In the genomic region with DNA sequence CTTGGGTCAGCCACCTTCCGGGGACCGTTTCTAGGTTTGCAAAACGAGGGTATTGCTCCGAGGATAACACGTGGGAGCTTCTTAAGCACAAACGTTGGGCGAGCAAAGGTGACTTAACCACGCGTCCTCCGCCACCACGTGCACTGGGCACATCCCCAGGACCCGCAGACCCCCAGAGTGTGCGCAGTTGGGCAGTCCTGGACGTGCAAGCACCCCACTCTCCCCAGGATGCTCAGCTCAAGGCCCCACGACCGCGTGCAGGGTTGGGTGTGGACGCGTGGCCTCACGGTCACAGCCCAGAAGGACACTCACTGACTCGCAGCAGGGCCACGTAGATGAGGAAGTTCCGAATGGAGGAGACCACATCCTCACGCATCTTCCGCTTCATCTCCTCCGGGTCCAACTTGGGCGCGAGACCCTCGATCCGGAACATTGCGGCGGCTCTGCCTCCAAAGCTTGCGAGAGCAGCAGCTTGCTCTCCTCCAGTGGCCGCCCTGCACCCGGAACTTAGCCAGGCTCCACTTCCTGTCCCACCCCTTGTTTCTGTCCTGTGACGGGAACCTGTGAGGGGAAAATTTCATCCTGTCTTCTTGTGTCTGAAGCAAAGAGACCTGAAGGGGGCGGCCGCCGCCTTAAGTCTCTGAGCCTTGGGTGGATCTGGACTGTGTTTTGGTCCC, we compare ENCODE assay signal across 8 mouse cellular contexts. TPM values are rescaled to one million over a fixed set of nuclear protein-coding genes. Genes with fewer than 3 reads are reported as not detected.
DNase-seq lines count a peak whose midpoint lies in the region; ATAC-seq lines count a peak whose summit lies in the region.

A gene (minus strand): TSS at position 514 of the 677 bp plus-strand sequence.

- peaks cover 27% of the 10 kb centered on the region for H3K79me2 ChIP-seq in macrophage (ENCODE audit: inconsistent target)

- no peaks in the 10 kb centered on the region for H3K9me3 ChIP-seq in hindbrain, embryonic 16.5 days (ENCODE audit: control insufficient read depth, low read length)

- 0 out of 2 replicates have a peak, but pooled peaks cover 10% of the 10 kb centered on the region for H3K36me3 ChIP-seq in hindbrain, embryonic 16.5 days (ENCODE audit: control insufficient read depth, insufficient read depth, low read length)
- H3K36me3 ChIP-seq in macrophage (ENCODE audit: inconsistent target): no peaks in the 10 kb centered on the region

- ATAC-seq in hindbrain, embryonic 16.5 days: peak; percentile 99

- H3K27me3 ChIP-seq in hindbrain, embryonic 16.5 days (replicated peaks; ENCODE audit: control insufficient read depth, insufficient read depth, low read length): peaks cover under 1% of the 10 kb centered on the region; the same call in 1 of the 2 replicates

- peak within 1 kb of the TSS; percentile 93 for H3K4me3 ChIP-seq in hindbrain, embryonic 16.5 days (ENCODE audit: low read length)
- H3K4me3 ChIP-seq in macrophage (ENCODE audit: inconsistent target): peak within 1 kb of the TSS; percentile 90

- no peak within 1 kb of the TSS for H3K27ac ChIP-seq in hindbrain, embryonic 16.5 days (ENCODE audit: low read depth, low read length)
- H3K27ac ChIP-seq in macrophage: peak within 1 kb of the TSS; percentile 44

- under 1% methylated on average over 39 of the region's 39 CpGs for WGBS in hindbrain, embryonic 16.5 days
- WGBS in macrophage (ENCODE audit: missing documents): under 1% methylated on average over 35 of the region's 39 CpGs

- H3K4me2 ChIP-seq in hindbrain, embryonic 16.5 days (ENCODE audit: low read length): peak within 1 kb of the TSS; percentile 63

- H3K4me1 ChIP-seq in hindbrain, embryonic 16.5 days (ENCODE audit: control insufficient read depth, insufficient read depth, low read depth, low read length): peaks cover 10% of the 10 kb centered on the region

- peak; percentile 81 for DNase-seq in WW6 (ENCODE audit: low read depth, low spot score)
- DNase-seq in cerebellum, postnatal 4 days (ENCODE audit: low spot score in 2 of 2): peak; percentile 67 to 86
- DNase-seq in gastrocnemius, adult 18-20 months (ENCODE audit: low spot score): peak; percentile 92
- peak; percentile 93 to 95 for DNase-seq in left cerebral cortex, adult 18-20 months (ENCODE audit: low spot score in 2 of 2)
- peak; percentile 97 for DNase-seq in right cerebral cortex, adult 18-20 months
- DNase-seq in urinary bladder, postnatal 10 days (ENCODE audit: low spot score): peak; percentile 61

- H3K9ac ChIP-seq in hindbrain, embryonic 16.5 days (ENCODE audit: low read depth, low read length): peak within 1 kb of the TSS; percentile 91

RNA-seq across cellular contexts. Expression of the gene that starts here (rescaled TPM):
- 10 to 100 TPM; 67.4 to 69.0 TPM for total RNA-seq in gastrocnemius, adult 18-20 months (2021)
- polyA plus RNA-seq in hindbrain, embryonic 16.5 days (2015; fragmentation: Nextera tagmentation; extraction: Ambion mirVana): 154 and 185 TPM in 2 replicates
- 10 to 100 TPM; 68.7 to 79.6 TPM for total RNA-seq in left cerebral cortex, adult 18-20 months (2021)
- total RNA-seq in macrophage (2018; cell fraction: chromatin; rRNA removed): 10 to 100 TPM in 8 of 26 experiments, 1 to 10 TPM in 16, not detected in 2; 3.5 to 20.5 (median 8.2) TPM
- total RNA-seq in macrophage (2018; cell fraction: cytosol; rRNA removed): 10 to 100 TPM; 55.9 to 95.4 (median 75.6) TPM
- 10 to 100 TPM in 23 of 26 experiments, 1 to 10 TPM in 3; 8.4 to 72.1 (median 24.6) TPM for total RNA-seq in macrophage (2018; cell fraction: nucleus; rRNA removed)
- polyA plus RNA-seq in macrophage (2018): 60.3 to 124 TPM (median 74.8 TPM) in 3 replicates
